Mouse (Mus musculus): Measurements from ENCODE around the gene Rhot2. TPM values are rescaled to one million over a fixed set of nuclear protein-coding genes. Genes with fewer than 3 reads are reported as not detected.

Rhot2 gene
- polyA plus RNA-seq, 1 experiment from 2014 or later, result 8.7 TPM

DNA sequence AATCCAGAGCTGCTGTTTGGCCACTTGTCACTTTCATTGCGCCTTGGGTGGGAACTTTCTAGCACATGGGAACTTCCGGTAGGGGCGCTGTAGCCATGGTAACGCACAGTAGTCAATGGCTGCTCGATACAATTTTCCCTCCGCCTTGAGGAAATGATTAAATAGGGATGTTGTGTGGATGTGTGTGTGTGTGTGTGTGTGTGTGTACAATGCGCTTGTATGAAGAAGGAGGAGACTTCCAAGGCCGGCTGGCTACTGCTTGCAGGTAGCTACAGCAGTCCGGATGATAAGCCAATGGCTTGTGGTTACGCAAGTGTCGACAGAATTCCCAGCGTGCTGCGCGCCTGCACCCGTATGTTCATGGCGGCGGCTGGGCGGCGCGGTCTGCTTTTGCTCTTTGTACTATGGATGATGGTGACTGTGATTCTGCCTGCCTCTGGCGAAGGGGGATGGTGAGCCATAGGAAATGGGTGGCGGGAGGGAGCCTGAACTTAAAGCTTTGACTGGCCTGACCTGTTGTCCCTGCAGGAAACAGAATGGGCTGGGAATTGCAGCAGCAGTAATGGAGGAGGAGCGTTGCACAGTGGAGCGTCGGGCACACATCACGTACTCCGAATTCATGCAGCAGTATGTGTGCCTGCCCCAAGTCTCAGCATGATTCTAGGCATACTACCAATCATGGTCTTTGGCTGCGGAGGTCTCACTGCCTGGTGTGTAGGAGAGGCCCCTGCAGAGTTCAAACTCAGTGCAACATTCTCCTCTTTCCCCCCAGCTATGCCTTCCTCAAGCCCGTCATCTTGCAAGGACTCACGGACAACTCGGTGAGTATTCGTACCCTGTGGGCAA, 15.7 kb downstream of the Rhot2 start, which contains the start of gene Jmjd8:
Gene Jmjd8 (plus strand): TSS at position 156 of the 846 bp plus-strand sequence.
- Histone ChIP-seq H3K9me3 (ENCODE audit: control insufficient read depth, low read length) (no peaks in the 10 kb centered on the region), H3K4me1 (ENCODE audit: control insufficient read depth, insufficient read depth, low read length) (peaks cover 47% of the 10 kb centered on the region), H3K4me3 (ENCODE audit: low read depth, low read length) (peak within 1 kb of the TSS; percentile 68), H3K4me2 (peak within 1 kb of the TSS; percentile 90), H3K27ac (ENCODE audit: low read depth, low read length) (peak within 1 kb of the TSS; percentile 87), H3K9ac (ENCODE audit: low read length) (peak within 1 kb of the TSS; percentile 89), H3K36me3 (ENCODE audit: control insufficient read depth, insufficient read depth, low read length) (peaks cover 11% of the 10 kb centered on the region; the same call in 1 of the 2 replicates), H3K27me3 (ENCODE audit: control insufficient read depth, insufficient read depth, low read length) (no peaks in the 10 kb centered on the region)
- ATAC-seq (ENCODE audit: low FRiP score) (peak; percentile 20), DNase-seq (ENCODE audit: low spot score, missing footprints) (peak; percentile 99)
- under 1% methylated on average over 32 of the region's 32 CpGs for WGBS

DNA sequence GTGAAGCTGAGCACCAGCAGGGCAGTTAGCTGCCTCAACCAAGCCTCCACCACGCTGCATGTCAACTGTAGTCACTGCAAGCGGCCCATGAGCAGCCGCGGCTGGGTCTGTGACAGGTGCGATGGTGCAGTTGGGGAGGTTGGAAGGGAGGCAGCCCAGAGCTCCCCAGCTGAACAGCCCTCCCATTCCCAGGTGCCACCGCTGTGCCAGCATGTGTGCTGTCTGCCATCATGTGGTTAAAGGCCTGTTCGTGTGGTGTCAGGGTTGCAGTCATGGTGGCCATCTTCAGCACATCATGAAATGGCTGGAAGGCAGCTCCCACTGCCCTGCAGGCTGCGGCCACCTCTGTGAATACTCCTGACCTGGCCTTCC, 16.4 kb downstream of the Rhot2 start:
- H3K36me3 ChIP-seq (ENCODE audit: control insufficient read depth, insufficient read depth, low read length), result peaks cover 11% of the 10 kb centered on the region; the same call in 1 of the 2 replicates
- H3K27me3 ChIP-seq (ENCODE audit: control insufficient read depth, insufficient read depth, low read length), result no peaks in the 10 kb centered on the region
- no peak for ATAC-seq (ENCODE audit: low FRiP score)
- peak overlapping the region; percentile 68 for H3K4me3 ChIP-seq (ENCODE audit: low read depth, low read length)
- no peaks in the 10 kb centered on the region for H3K9me3 ChIP-seq (ENCODE audit: control insufficient read depth, low read length)
- no peak for DNase-seq (ENCODE audit: low spot score, missing footprints)
- H3K9ac ChIP-seq (ENCODE audit: low read length), result peak overlapping the region; percentile 89
- 80% methylated on average over 8 of the region's 8 CpGs for WGBS
- peak overlapping the region; percentile 90 for H3K4me2 ChIP-seq
- no peak overlapping the region for H3K27ac ChIP-seq (ENCODE audit: low read depth, low read length)
- peaks cover 45% of the 10 kb centered on the region for H3K4me1 ChIP-seq (ENCODE audit: control insufficient read depth, insufficient read depth, low read length)

DNA sequence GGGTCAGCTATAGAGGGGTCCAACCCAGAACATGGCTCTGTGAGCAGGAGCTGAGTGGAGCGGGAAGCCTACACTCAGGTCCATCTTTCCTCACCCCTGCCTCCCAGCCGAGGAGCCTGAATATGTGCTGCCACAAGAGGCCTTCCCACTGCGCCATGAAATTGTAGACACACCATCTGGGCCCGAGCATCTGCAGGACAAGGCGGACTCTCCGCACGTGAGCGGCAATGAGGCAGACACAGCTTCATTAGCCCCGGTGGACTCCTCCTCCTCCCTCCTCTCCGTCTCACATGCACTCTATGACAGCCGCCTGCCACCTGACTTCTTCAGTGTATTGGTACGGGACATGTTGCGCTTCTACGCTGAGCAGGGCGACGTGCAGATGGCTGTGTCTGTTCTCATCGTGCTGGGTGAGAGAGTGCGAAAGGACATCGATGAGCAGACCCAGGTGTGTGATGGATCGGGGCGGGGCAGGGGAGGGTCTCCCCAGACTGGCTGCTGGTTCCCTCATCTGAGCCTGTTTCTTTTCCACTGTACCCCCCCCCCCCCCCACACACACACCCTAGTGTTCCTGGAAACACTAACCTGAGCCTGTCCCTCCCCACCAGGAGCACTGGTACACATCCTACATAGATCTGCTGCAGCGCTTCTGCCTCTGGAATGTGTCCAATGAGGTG, 17.0 kb downstream of the Rhot2 start:
- Histone ChIP-seq H3K27ac (ENCODE audit: low read depth, low read length) (no peak overlapping the region), H3K9ac (ENCODE audit: low read length) (no peak overlapping the region)
- no peak for ATAC-seq (ENCODE audit: low FRiP score)

DNA sequence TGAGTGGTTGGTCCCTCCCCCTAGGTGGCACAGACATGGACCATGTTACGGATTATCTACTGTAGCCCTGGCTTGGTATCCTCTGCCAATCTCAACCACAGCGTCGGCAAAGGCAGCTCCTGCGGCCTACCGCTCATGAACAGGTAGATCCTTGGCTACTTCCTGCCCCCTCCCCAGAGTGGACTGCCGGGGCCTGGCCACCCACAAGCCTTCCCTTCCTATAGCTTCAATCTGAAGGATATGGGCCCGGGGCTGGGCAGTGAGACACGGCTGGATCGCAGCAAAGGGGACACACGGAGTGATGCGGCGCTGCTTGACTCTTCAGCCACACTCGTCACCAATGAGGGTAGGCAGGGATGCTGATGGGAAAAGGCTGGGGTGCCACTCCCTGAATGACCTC, 17.6 kb downstream of the Rhot2 start:
- Histone ChIP-seq H3K4me1 (ENCODE audit: control insufficient read depth, insufficient read depth, low read length) (peaks cover 44% of the 10 kb centered on the region), H3K9ac (ENCODE audit: low read length) (no peak overlapping the region), H3K36me3 (ENCODE audit: control insufficient read depth, insufficient read depth, low read length) (peaks cover 11% of the 10 kb centered on the region; the same call in 1 of the 2 replicates), H3K27ac (ENCODE audit: low read depth, low read length) (no peak overlapping the region), H3K27me3 (ENCODE audit: control insufficient read depth, insufficient read depth, low read length) (no peaks in the 10 kb centered on the region), H3K4me3 (ENCODE audit: low read depth, low read length) (no peak overlapping the region), H3K4me2 (no peak overlapping the region), H3K9me3 (ENCODE audit: control insufficient read depth, low read length) (no peaks in the 10 kb centered on the region)
- ATAC-seq (ENCODE audit: low FRiP score), result no peak
- no peak for DNase-seq (ENCODE audit: low spot score, missing footprints)
- 95% methylated on average over 13 of the region's 13 CpGs for WGBS

More for the DNA sequence above, 17.0 kb downstream of the Rhot2 start:
- 90% methylated on average over 22 of the region's 22 CpGs for whole genome bisulfite sequencing
- no peaks in the 10 kb centered on the region for H3K9me3 ChIP-seq (ENCODE audit: control insufficient read depth, low read length)
- H3K27me3 ChIP-seq (ENCODE audit: control insufficient read depth, insufficient read depth, low read length), result no peaks in the 10 kb centered on the region
- no peak for DNase-seq (ENCODE audit: low spot score, missing footprints)
- peaks cover 11% of the 10 kb centered on the region; the same call in 1 of the 2 replicates for H3K36me3 ChIP-seq (ENCODE audit: control insufficient read depth, insufficient read depth, low read length)
- H3K4me1 ChIP-seq (ENCODE audit: control insufficient read depth, insufficient read depth, low read length), result peaks cover 45% of the 10 kb centered on the region
- no peak overlapping the region for H3K4me3 ChIP-seq (ENCODE audit: low read depth, low read length)
- H3K4me2 ChIP-seq, result no peak overlapping the region

DNA sequence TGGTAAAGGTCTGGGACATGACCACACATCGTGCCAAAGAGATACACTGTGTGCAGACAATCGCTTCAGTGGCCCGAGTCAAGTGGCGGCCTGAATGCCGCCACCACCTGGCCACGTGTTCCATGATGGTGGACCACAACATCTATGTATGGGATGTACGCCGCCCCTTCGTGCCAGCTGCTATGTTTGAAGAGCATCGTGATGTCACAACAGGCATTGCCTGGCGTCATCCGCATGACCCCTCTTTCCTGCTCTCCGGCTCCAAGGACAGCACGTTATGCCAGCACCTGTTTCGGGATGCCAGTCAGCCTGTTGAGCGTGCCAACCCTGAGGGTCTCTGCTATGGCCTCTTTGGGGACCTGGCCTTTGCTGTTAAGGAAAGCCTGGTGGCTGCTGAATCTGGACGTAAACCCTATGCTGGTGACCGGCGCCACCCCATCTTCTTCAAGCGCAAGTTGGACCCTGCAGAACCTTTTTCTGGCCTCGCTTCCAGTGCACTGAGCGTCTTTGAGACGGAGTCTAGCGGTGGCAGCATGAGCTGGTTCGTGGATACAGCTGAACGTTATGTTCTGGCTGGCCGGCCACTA, 18.6 kb downstream of the Rhot2 start:
- no peak overlapping the region for H3K4me3 ChIP-seq (ENCODE audit: low read depth, low read length)
- peaks cover 35% of the 10 kb centered on the region for H3K4me1 ChIP-seq (ENCODE audit: control insufficient read depth, insufficient read depth, low read length)
- H3K9ac ChIP-seq (ENCODE audit: low read length), result no peak overlapping the region
- H3K27ac ChIP-seq (ENCODE audit: low read depth, low read length), result no peak overlapping the region
- 95% methylated on average over 27 of the region's 27 CpGs for WGBS
- no peak overlapping the region for H3K4me2 ChIP-seq
- H3K27me3 ChIP-seq (ENCODE audit: control insufficient read depth, insufficient read depth, low read length), result no peaks in the 10 kb centered on the region
- no peak for DNase-seq (ENCODE audit: low spot score, missing footprints)
- no peaks in the 10 kb centered on the region for H3K9me3 ChIP-seq (ENCODE audit: control insufficient read depth, low read length)
- no peak for ATAC-seq (ENCODE audit: low FRiP score)
- peaks cover 7% of the 10 kb centered on the region; the same call in 1 of the 2 replicates for H3K36me3 ChIP-seq (ENCODE audit: control insufficient read depth, insufficient read depth, low read length)

DNA sequence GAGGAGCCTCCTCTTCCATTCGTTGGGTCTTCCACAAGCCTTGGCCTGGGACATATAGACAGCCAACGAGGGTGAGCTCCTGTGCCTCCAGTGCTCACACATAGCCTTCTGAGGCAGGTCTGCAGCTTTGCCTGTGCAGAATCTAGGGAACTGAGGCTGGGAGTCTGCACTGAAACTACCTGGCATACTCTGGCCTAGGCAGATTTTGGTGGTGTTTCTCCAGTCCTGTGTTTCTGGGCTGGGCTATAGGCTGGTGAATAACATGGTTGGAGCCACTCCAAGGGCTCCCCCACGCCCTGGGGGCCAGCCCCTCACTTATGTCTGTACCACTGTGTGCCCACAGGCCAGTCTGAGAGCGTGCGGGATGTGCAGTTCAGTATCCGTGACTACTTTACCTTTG, 19.3 kb downstream of the Rhot2 start:
- H3K27ac ChIP-seq (ENCODE audit: low read depth, low read length), result no peak overlapping the region

DNA sequence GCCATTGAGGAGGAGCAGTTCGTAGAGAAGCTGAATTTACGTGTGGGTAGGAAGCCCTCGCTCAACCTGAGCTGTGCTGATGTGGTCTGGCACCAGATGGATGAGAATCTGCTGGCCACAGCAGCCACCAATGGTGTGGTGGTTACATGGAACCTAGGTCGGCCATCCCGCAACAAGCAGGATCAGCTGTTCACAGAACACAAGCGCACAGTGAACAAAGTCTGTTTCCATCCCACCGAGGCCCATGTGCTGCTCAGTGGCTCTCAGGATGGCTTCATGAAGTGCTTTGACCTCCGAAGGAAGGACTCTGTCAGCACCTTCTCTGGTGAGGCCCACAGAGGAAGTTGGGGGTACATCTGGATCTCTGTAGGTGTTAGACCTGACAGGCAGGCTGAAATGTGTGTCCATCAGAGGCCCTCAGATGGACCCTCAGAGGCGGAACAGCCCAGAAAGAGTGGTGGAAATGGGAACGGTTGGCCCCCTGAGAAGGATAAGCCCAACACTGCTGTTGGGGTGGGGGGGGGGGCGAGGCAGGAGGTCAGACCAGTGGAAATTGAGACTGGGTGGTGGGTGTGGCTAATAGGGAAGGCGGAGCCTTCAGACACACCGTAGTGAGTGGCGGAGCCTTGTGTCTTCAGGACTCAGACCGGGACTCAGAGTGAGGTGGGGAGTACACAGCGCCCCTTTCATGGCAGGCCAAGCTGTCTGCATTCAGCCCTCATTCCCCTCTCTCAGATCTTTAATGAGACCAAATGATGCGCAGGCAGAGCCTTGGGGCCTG, 20.1 kb downstream of the Rhot2 start:
- Histone ChIP-seq H3K4me1 (ENCODE audit: control insufficient read depth, insufficient read depth, low read length) (peaks cover 26% of the 10 kb centered on the region), H3K9me3 (ENCODE audit: control insufficient read depth, low read length) (no peaks in the 10 kb centered on the region), H3K27ac (ENCODE audit: low read depth, low read length) (no peak overlapping the region), H3K4me3 (ENCODE audit: low read depth, low read length) (peak overlapping the region; percentile 57), H3K9ac (ENCODE audit: low read length) (peak overlapping the region; percentile 77), H3K36me3 (ENCODE audit: control insufficient read depth, insufficient read depth, low read length) (no peaks in the 10 kb centered on the region; the same call in 1 of the 2 replicates), H3K4me2 (peak overlapping the region; percentile 90), H3K27me3 (ENCODE audit: control insufficient read depth, insufficient read depth, low read length) (peaks cover 6% of the 10 kb centered on the region)
- no peak for DNase-seq (ENCODE audit: low spot score, missing footprints)
- no peak for ATAC-seq (ENCODE audit: low FRiP score)
- WGBS, result 80% methylated on average over 17 of the region's 17 CpGs

More for the DNA sequence above, 19.3 kb downstream of the Rhot2 start:
- H3K9ac ChIP-seq (ENCODE audit: low read length), result no peak overlapping the region
- no peak for ATAC-seq (ENCODE audit: low FRiP score)
- no peaks in the 10 kb centered on the region for H3K27me3 ChIP-seq (ENCODE audit: control insufficient read depth, insufficient read depth, low read length)
- 83% methylated on average over 6 of the region's 6 CpGs for WGBS
- H3K4me1 ChIP-seq (ENCODE audit: control insufficient read depth, insufficient read depth, low read length), result peaks cover 32% of the 10 kb centered on the region
- DNase-seq (ENCODE audit: low spot score, missing footprints), result no peak
- H3K4me3 ChIP-seq (ENCODE audit: low read depth, low read length), result no peak overlapping the region
- no peak overlapping the region for H3K4me2 ChIP-seq
- H3K9me3 ChIP-seq (ENCODE audit: control insufficient read depth, low read length), result no peaks in the 10 kb centered on the region
- peaks cover 2% of the 10 kb centered on the region; the same call in 1 of the 2 replicates for H3K36me3 ChIP-seq (ENCODE audit: control insufficient read depth, insufficient read depth, low read length)

DNA sequence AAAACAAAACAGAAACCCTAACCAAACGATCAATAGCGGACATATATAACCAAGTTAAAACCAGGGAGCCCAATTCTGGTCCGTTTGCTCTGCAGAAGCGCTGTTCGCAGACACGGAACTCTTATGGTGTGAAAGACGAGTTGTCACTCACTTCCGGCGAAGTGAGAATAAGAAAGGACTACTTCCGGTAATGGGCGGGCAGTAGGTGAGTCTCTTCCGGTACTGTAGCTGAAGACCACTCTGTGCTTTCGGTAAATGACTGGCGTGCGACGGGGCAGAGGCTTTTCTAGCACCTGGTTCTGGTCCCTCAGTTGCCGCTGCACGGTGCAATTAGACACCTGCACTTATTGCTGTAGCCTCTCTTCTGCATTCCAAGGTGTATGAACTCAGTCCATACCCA, 21.2 kb downstream of the Rhot2 start, which contains the start of gene Wdr24:
Gene Wdr24 (plus strand): TSS at position 176 of the 400 bp plus-strand sequence.
- peak within 1 kb of the TSS; percentile 77 for H3K9ac ChIP-seq (ENCODE audit: low read length)
- H3K27me3 ChIP-seq (ENCODE audit: control insufficient read depth, insufficient read depth, low read length), result peaks cover 17% of the 10 kb centered on the region
- H3K9me3 ChIP-seq (ENCODE audit: control insufficient read depth, low read length), result no peaks in the 10 kb centered on the region
- H3K36me3 ChIP-seq (ENCODE audit: control insufficient read depth, insufficient read depth, low read length), result no peaks in the 10 kb centered on the region
- under 1% methylated on average over 18 of the region's 18 CpGs for WGBS
- peak within 1 kb of the TSS; percentile 57 for H3K4me3 ChIP-seq (ENCODE audit: low read depth, low read length)
- ATAC-seq (ENCODE audit: low FRiP score) (peak; percentile 69), DNase-seq (ENCODE audit: low spot score, missing footprints) (peak; percentile 98)
- H3K4me1 ChIP-seq (ENCODE audit: control insufficient read depth, insufficient read depth, low read length), result peaks cover 27% of the 10 kb centered on the region
- peak within 1 kb of the TSS; percentile 90 for H3K4me2 ChIP-seq
- H3K27ac ChIP-seq (ENCODE audit: low read depth, low read length), result no peak within 1 kb of the TSS

All from midbrain, embryonic 11.5 days (tissue).